Mouse (Mus musculus) urinary bladder, postnatal 36 days (tissue): ENCODE results near the gene Rilpl1.
"Not testable (repeated sequence)": the region's sequence is repeated elsewhere in the genome, so short reads cannot be mapped to it uniquely, and the experiment has no call there.

Source experiments
- DNase-seq, 2 experiments: peaks; one replicate each; pipeline ENCODE4 v3.0.0; 2022; ENCODE audit warnings: low spot score in 2 of 2, mixed read lengths in 1 of 2

Gene Rilpl1

GRCm38 (mm10) chr5:124529191-124529651, 2.0 kb downstream of the Rilpl1 start:
- no peak for DNase-seq

- no peak for DNase-seq
Measured at GRCm38 (mm10) chr5:124528791-124529190, 2.4 kb downstream of the Rilpl1 start.

GRCm38 (mm10) chr5:124528351-124528750, 2.8 kb downstream of the Rilpl1 start:
- DNase-seq, result no peak

GRCm38 (mm10) chr5:124524943-124525342, 6.2 kb downstream of the Rilpl1 start:
- no peak for DNase-seq

GRCm38 (mm10) chr5:124523032-124523431, 8.2 kb downstream of the Rilpl1 start:
- DNase-seq, result no peak

- no peak for DNase-seq
Measured at GRCm38 (mm10) chr5:124521588-124521987, 9.6 kb downstream of the Rilpl1 start.

GRCm38 (mm10) chr5:124518648-124519047, 12.5 kb downstream of the Rilpl1 start:
- no peak for DNase-seq

- no peak for DNase-seq
Measured at GRCm38 (mm10) chr5:124515789-124516188, 15.4 kb downstream of the Rilpl1 start.

GRCm38 (mm10) chr5:124510536-124511050, 20.6 kb downstream of the Rilpl1 start:
- DNase-seq, result no peak

- DNase-seq, result no peak
Measured at GRCm38 (mm10) chr5:124509742-124510237, 21.4 kb downstream of the Rilpl1 start.

- DNase-seq, result no peak
Measured at GRCm38 (mm10) chr5:124509200-124509599, 22.0 kb downstream of the Rilpl1 start.

GRCm38 (mm10) chr5:124506731-124507359, 24.3 kb downstream of the Rilpl1 start:
- DNase-seq, result no peak

GRCm38 (mm10) chr5:124505235-124505634, 26.0 kb downstream of the Rilpl1 start:
- no peak for DNase-seq

GRCm38 (mm10) chr5:124503742-124504141, 27.4 kb downstream of the Rilpl1 start:
- DNase-seq, result no peak

- DNase-seq, result no peak
Measured at GRCm38 (mm10) chr5:124501541-124501940, 29.6 kb downstream of the Rilpl1 start.

GRCm38 (mm10) chr5:124500573-124500972, 30.6 kb downstream of the Rilpl1 start:
- DNase-seq, result no peak

- DNase-seq, result not testable (repeated sequence)
Measured at GRCm38 (mm10) chr5:124500037-124500436, 31.2 kb downstream of the Rilpl1 start.

- no peak for DNase-seq
Measured at GRCm38 (mm10) chr5:124499001-124499400, 32.2 kb downstream of the Rilpl1 start.

GRCm38 (mm10) chr5:124498221-124498876, 32.8 kb downstream of the Rilpl1 start:
- DNase-seq, result no peak

GRCm38 (mm10) chr5:124496614-124497514, 34.3 kb downstream of the Rilpl1 start:
- DNase-seq, result no peak

- no peak for DNase-seq
Measured at GRCm38 (mm10) chr5:124495547-124495946, 35.6 kb downstream of the Rilpl1 start.

- no peak for DNase-seq
Measured at GRCm38 (mm10) chr5:124493455-124493854, 37.7 kb downstream of the Rilpl1 start.
